Mouse (Mus musculus): Measurements from ENCODE around the gene Aoc1. TPM values are rescaled to one million over a fixed set of nuclear protein-coding genes. Genes with fewer than 3 reads are reported as not detected.
"Not testable (repeated sequence)": the region's sequence is repeated elsewhere in the genome, so short reads cannot be mapped to it uniquely, and the experiment has no call there.

The Aoc1 gene
- polyA plus RNA-seq, 1 experiment from 2014 or later = 0.23 TPM

GRCm38 (mm10) chr6:48876510-48877135 is 3.9 kb downstream of the Aoc1 start:
- H3K4me2 ChIP-seq (replicated peaks) = no peak overlapping the region
- no peak overlapping the region for H3K4me3 ChIP-seq (replicated peaks)
- WGBS = 45% methylated on average over 5 of the region's 5 CpGs
- ATAC-seq (ENCODE audit: insufficient number of reproducible peaks, low FRiP score, low TSS enrichment, low read depth) = no peak
- H3K27me3 ChIP-seq = no peaks in the 10 kb centered on the region
- H3K36me3 ChIP-seq = no peaks in the 10 kb centered on the region
- no peaks in the 10 kb centered on the region for H3K4me1 ChIP-seq
- no peak overlapping the region for H3K27ac ChIP-seq (replicated peaks)
- no peaks in the 10 kb centered on the region for H3K9me3 ChIP-seq (replicated peaks)
- H3K9ac ChIP-seq = no peak overlapping the region

GRCm38 (mm10) chr6:48894203-48894602 is 21.5 kb downstream of the Aoc1 start:
- no peaks in the 10 kb centered on the region for H3K27me3 ChIP-seq
- 75% methylated on average over 4 of the region's 4 CpGs for WGBS
- no peaks in the 10 kb centered on the region for H3K36me3 ChIP-seq
- no peaks in the 10 kb centered on the region for H3K9me3 ChIP-seq (replicated peaks)
- no peak overlapping the region for H3K9ac ChIP-seq
- no peak overlapping the region for H3K4me3 ChIP-seq (replicated peaks)
- no peak for ATAC-seq (ENCODE audit: insufficient number of reproducible peaks, low FRiP score, low TSS enrichment, low read depth)
- H3K27ac ChIP-seq (replicated peaks) = no peak overlapping the region
- H3K4me1 ChIP-seq = no peaks in the 10 kb centered on the region
- H3K4me2 ChIP-seq (replicated peaks) = no peak overlapping the region

- WGBS = 85% methylated on average over 8 of the region's 8 CpGs
- Histone ChIP-seq H3K27me3 (no peaks in the 10 kb centered on the region), H3K36me3 (no peaks in the 10 kb centered on the region), H3K9ac (no peak overlapping the region), H3K4me2 (replicated peaks) (no peak overlapping the region), H3K27ac (replicated peaks) (no peak overlapping the region), H3K9me3 (replicated peaks) (no peaks in the 10 kb centered on the region), H3K4me1 (no peaks in the 10 kb centered on the region), H3K4me3 (replicated peaks) (no peak overlapping the region)
- no peak for ATAC-seq (ENCODE audit: insufficient number of reproducible peaks, low FRiP score, low TSS enrichment, low read depth)
These were observed 22.5 kb downstream of the Aoc1 start for GRCm38 (mm10) chr6:48894938-48895818.

- 88% methylated on average over 5 of the region's 5 CpGs for WGBS
- no peaks in the 10 kb centered on the region for H3K9me3 ChIP-seq (replicated peaks)
- no peak for ATAC-seq (ENCODE audit: insufficient number of reproducible peaks, low FRiP score, low TSS enrichment, low read depth)
- no peaks in the 10 kb centered on the region for H3K4me1 ChIP-seq
- no peaks in the 10 kb centered on the region for H3K27me3 ChIP-seq
- no peak overlapping the region for H3K4me2 ChIP-seq (replicated peaks)
- no peak overlapping the region for H3K27ac ChIP-seq (replicated peaks)
- H3K36me3 ChIP-seq = no peaks in the 10 kb centered on the region
- no peak overlapping the region for H3K4me3 ChIP-seq (replicated peaks)
- no peak overlapping the region for H3K9ac ChIP-seq
These were observed 23.2 kb downstream of the Aoc1 start for GRCm38 (mm10) chr6:48895941-48896340.

- H3K9me3 ChIP-seq (replicated peaks) = no peaks in the 10 kb centered on the region
- no peaks in the 10 kb centered on the region for H3K4me1 ChIP-seq
- no peaks in the 10 kb centered on the region for H3K36me3 ChIP-seq
- no peak overlapping the region for H3K9ac ChIP-seq
- no peak overlapping the region for H3K4me3 ChIP-seq (replicated peaks)
- no peak overlapping the region for H3K4me2 ChIP-seq (replicated peaks)
- no peak overlapping the region for H3K27ac ChIP-seq (replicated peaks)
- no peaks in the 10 kb centered on the region for H3K27me3 ChIP-seq
- WGBS = 81% methylated on average over 5 of the region's 5 CpGs
- no peak for ATAC-seq (ENCODE audit: insufficient number of reproducible peaks, low FRiP score, low TSS enrichment, low read depth)
These were observed 24.3 kb downstream of the Aoc1 start for GRCm38 (mm10) chr6:48896956-48897355.

- ATAC-seq (ENCODE audit: insufficient number of reproducible peaks, low FRiP score, low TSS enrichment, low read depth); H3K4me2 ChIP-seq (replicated peaks); H3K9ac ChIP-seq; H3K27ac ChIP-seq (replicated peaks); H3K4me3 ChIP-seq (replicated peaks); H3K27me3 ChIP-seq; H3K9me3 ChIP-seq (replicated peaks); H3K4me1 ChIP-seq; H3K36me3 ChIP-seq: not testable (repeated sequence)
- 85% methylated on average over 11 of the region's 11 CpGs for WGBS
These were observed 28.6 kb downstream of the Aoc1 start for GRCm38 (mm10) chr6:48901316-48901715.

GRCm38 (mm10) chr6:48902511-48903406 is 30.1 kb downstream of the Aoc1 start:
- Histone ChIP-seq H3K4me2 (replicated peaks) (no peak overlapping the region), H3K4me1 (no peaks in the 10 kb centered on the region), H3K4me3 (replicated peaks) (no peak overlapping the region), H3K36me3 (no peaks in the 10 kb centered on the region), H3K9ac (no peak overlapping the region), H3K9me3 (replicated peaks) (no peaks in the 10 kb centered on the region), H3K27me3 (no peaks in the 10 kb centered on the region), H3K27ac (replicated peaks) (no peak overlapping the region)
- no peak for ATAC-seq (ENCODE audit: insufficient number of reproducible peaks, low FRiP score, low TSS enrichment, low read depth)
- 82% methylated on average over 17 of the region's 17 CpGs for WGBS

GRCm38 (mm10) chr6:48903437-48903836 is 30.7 kb downstream of the Aoc1 start:
- no peak overlapping the region for H3K4me2 ChIP-seq (replicated peaks)
- ATAC-seq (ENCODE audit: insufficient number of reproducible peaks, low FRiP score, low TSS enrichment, low read depth) = no peak
- no peak overlapping the region for H3K27ac ChIP-seq (replicated peaks)
- H3K9me3 ChIP-seq (replicated peaks) = no peaks in the 10 kb centered on the region
- no peaks in the 10 kb centered on the region for H3K36me3 ChIP-seq
- H3K4me3 ChIP-seq (replicated peaks) = no peak overlapping the region
- H3K4me1 ChIP-seq = no peaks in the 10 kb centered on the region
- WGBS = 65% methylated on average over 4 of the region's 4 CpGs
- H3K27me3 ChIP-seq = no peaks in the 10 kb centered on the region
- H3K9ac ChIP-seq = no peak overlapping the region

- no peaks in the 10 kb centered on the region for H3K36me3 ChIP-seq
- no peak overlapping the region for H3K4me2 ChIP-seq (replicated peaks)
- no peak overlapping the region for H3K27ac ChIP-seq (replicated peaks)
- H3K4me3 ChIP-seq (replicated peaks) = no peak overlapping the region
- H3K9ac ChIP-seq = no peak overlapping the region
- no peaks in the 10 kb centered on the region for H3K27me3 ChIP-seq
- no peaks in the 10 kb centered on the region for H3K4me1 ChIP-seq
- no peaks in the 10 kb centered on the region for H3K9me3 ChIP-seq (replicated peaks)
- WGBS = 91% methylated on average over 13 of the region's 13 CpGs
- no peak for ATAC-seq (ENCODE audit: insufficient number of reproducible peaks, low FRiP score, low TSS enrichment, low read depth)
These were observed 32.9 kb downstream of the Aoc1 start for GRCm38 (mm10) chr6:48905606-48906005.

GRCm38 (mm10) chr6:48906371-48906770 is 33.7 kb downstream of the Aoc1 start:
- ATAC-seq (ENCODE audit: insufficient number of reproducible peaks, low FRiP score, low TSS enrichment, low read depth) = no peak

GRCm38 (mm10) chr6:48909229-48909628 is 36.5 kb downstream of the Aoc1 start:
- ATAC-seq (ENCODE audit: insufficient number of reproducible peaks, low FRiP score, low TSS enrichment, low read depth) = no peak
- 77% methylated on average over 1 of the region's 1 CpGs for WGBS
- no peaks in the 10 kb centered on the region for H3K27me3 ChIP-seq

More at GRCm38 (mm10) chr6:48906371-48906770, 33.7 kb downstream of the Aoc1 start:
- Histone ChIP-seq H3K27ac (replicated peaks) (no peak overlapping the region), H3K9me3 (replicated peaks) (no peaks in the 10 kb centered on the region), H3K27me3 (no peaks in the 10 kb centered on the region), H3K9ac (no peak overlapping the region), H3K4me2 (replicated peaks) (no peak overlapping the region), H3K4me1 (no peaks in the 10 kb centered on the region), H3K4me3 (replicated peaks) (no peak overlapping the region), H3K36me3 (no peaks in the 10 kb centered on the region)
- WGBS = 93% methylated on average over 14 of the region's 14 CpGs

More at GRCm38 (mm10) chr6:48909229-48909628, 36.5 kb downstream of the Aoc1 start:
- Histone ChIP-seq H3K4me1 (no peaks in the 10 kb centered on the region), H3K27ac (replicated peaks) (no peak overlapping the region), H3K9ac (no peak overlapping the region), H3K4me2 (replicated peaks) (no peak overlapping the region), H3K36me3 (no peaks in the 10 kb centered on the region), H3K4me3 (replicated peaks) (no peak overlapping the region), H3K9me3 (replicated peaks) (no peaks in the 10 kb centered on the region)
